Mouse (Mus musculus) 416B (cell line): Measurements from ENCODE around the gene Fxyd4.
A peak's percentile ranks its signal among the peaks of the same experiment; 100 is the strongest.

Experiments used
- DNase-seq: peaks from one replicate; pipeline ENCODE4 v3.0.0; 2011; ENCODE audit warnings: low read depth

The Fxyd4 gene

GRCm38 (mm10) chr6:117937222-117937932 lies at the start of gene Fxyd4:
Gene Fxyd4 (minus strand): TSS chr6:117937692.
- peak; percentile 87 for DNase-seq

GRCm38 (mm10) chr6:117987173-117987572 lies 49.7 kb upstream of the Fxyd4 start:
- peak; percentile 7 for DNase-seq

GRCm38 (mm10) chr6:117966729-117967128 lies 29.2 kb upstream of the Fxyd4 start:
- peak; percentile 24 for DNase-seq

GRCm38 (mm10) chr6:117963201-117963600 lies 25.7 kb upstream of the Fxyd4 start:
- peak; percentile 24 for DNase-seq

- no peak for DNase-seq
Measured at GRCm38 (mm10) chr6:117956851-117957501, 19.5 kb upstream of the Fxyd4 start.

GRCm38 (mm10) chr6:117956161-117956560 lies 18.7 kb upstream of the Fxyd4 start:
- DNase-seq, result no peak

- DNase-seq, result peak; percentile 11
Measured at GRCm38 (mm10) chr6:117952330-117952729, 14.8 kb upstream of the Fxyd4 start.

- DNase-seq, result no peak
Measured at GRCm38 (mm10) chr6:117943899-117944298, 6.4 kb upstream of the Fxyd4 start.

- no peak for DNase-seq
Measured at GRCm38 (mm10) chr6:117942769-117943168, 5.3 kb upstream of the Fxyd4 start.

GRCm38 (mm10) chr6:117938951-117939350 lies 1.5 kb upstream of the Fxyd4 start:
- DNase-seq, result no peak

GRCm38 (mm10) chr6:117935681-117936612 lies 1.5 kb downstream of the Fxyd4 start:
- DNase-seq, result peak; percentile 89

GRCm38 (mm10) chr6:117934301-117934700 lies 3.2 kb downstream of the Fxyd4 start:
- DNase-seq, result no peak

GRCm38 (mm10) chr6:117932325-117933051 lies 5.0 kb downstream of the Fxyd4 start:
- peak; percentile 58 for DNase-seq

- peak; percentile 21 for DNase-seq
Measured at GRCm38 (mm10) chr6:117929945-117930655, 7.4 kb downstream of the Fxyd4 start.

GRCm38 (mm10) chr6:117928746-117929145 lies 8.7 kb downstream of the Fxyd4 start:
- DNase-seq, result no peak

GRCm38 (mm10) chr6:117927955-117928354 lies 9.5 kb downstream of the Fxyd4 start:
- no peak for DNase-seq

- DNase-seq, result peak; percentile 39
Measured at GRCm38 (mm10) chr6:117926871-117927491, 10.5 kb downstream of the Fxyd4 start.

- no peak for DNase-seq
Measured at GRCm38 (mm10) chr6:117922041-117922440, 15.5 kb downstream of the Fxyd4 start.

GRCm38 (mm10) chr6:117920659-117921640 lies 16.5 kb downstream of the Fxyd4 start:
- DNase-seq, result peak; percentile 81
